Mouse (Mus musculus) kidney, adult 2 months (tissue): ENCODE measurements at regions not wholly inside any gene's neighbourhood (a gene's known extent, or its start where the extent isn't known, plus 50 kb on each side); places are given as distances from the start of the nearest gene placed in this dataset.

Experiments used
- DNase-seq: peaks from one replicate; pipeline ENCODE4 v3.0.0; 2021
- H3K27ac ChIP-seq: fragments of 200-500 bp; 2 replicates; pipeline ENCODE4 v1.5.1; 2012; ENCODE audit warnings: low read depth, low read length, control low read depth, inconsistent platforms; ENCODE audit not compliant: insufficient read depth
- H3K27me3 ChIP-seq: fragments of 200-500 bp; replicated peaks from 2 replicates; pipeline ENCODE4 v1.6.1; 2012; ENCODE audit warnings: mild to moderate bottlenecking, moderate library complexity, low read length, inconsistent platforms; ENCODE audit not compliant: control insufficient read depth, insufficient read depth
- H3K36me3 ChIP-seq: fragments of 200-500 bp; 2 replicates; pipeline ENCODE4 v1.6.1; 2012; ENCODE audit warnings: mild to moderate bottlenecking, moderate library complexity, low read length, inconsistent platforms; ENCODE audit not compliant: control insufficient read depth, insufficient read depth
- H3K4me1 ChIP-seq: fragments of 200-500 bp; 2 replicates; pipeline ENCODE4 v1.6.1; 2011; ENCODE audit warnings: low read length; ENCODE audit not compliant: control insufficient read depth, insufficient read depth
- H3K4me3 ChIP-seq: fragments of 200-500 bp; 2 replicates; pipeline ENCODE4 v1.5.1; 2011; ENCODE audit warnings: mild to moderate bottlenecking, low read depth, low read length, control low read depth; ENCODE audit not compliant: insufficient read depth
- CTCF ChIP-seq: fragments of 200-500 bp; conservative IDR thresholded peaks from 2 replicates; pipeline ENCODE4 v1.5.1; 2011; ENCODE audit warnings: low read depth, mild to moderate bottlenecking, control low read depth, low read length, moderate library complexity, mixed read lengths; ENCODE audit not compliant: insufficient read depth, insufficient read length
- POLR2A ChIP-seq: fragments of 200-500 bp; IDR thresholded peaks from one replicate; pipeline ENCODE4 v1.6.1; 2011; ENCODE audit warnings: low read depth, low read length, control low read depth
- WGBS: fragments of 180-500 bp; shearing (Covaris S2); methylation state at CpG from one replicate; pipeline ENCODE4 v1.1.7; 2018; 5-methylcytosine and 5-hydroxymethylcytosine counted together

- WGBS, result 48% methylated on average over 7 of the region's 7 CpGs
- no peak for DNase-seq
- no peak overlapping the region for H3K27ac ChIP-seq
- H3K27me3 ChIP-seq, result no peaks in the 10 kb centered on the region
- no peaks in the 10 kb centered on the region for H3K36me3 ChIP-seq
- no peaks in the 10 kb centered on the region for H3K4me1 ChIP-seq
- no peak for TF ChIP-seq CTCF
- TF ChIP-seq POLR2A, result no peak
- no peak overlapping the region for H3K4me3 ChIP-seq
Observed at GRCm38 (mm10) chr13:104563889-104564288, 228.4 kb upstream of the Srek1ip1 start.

GRCm38 (mm10) chr13:104569765-104570164 is 222.5 kb upstream of the Srek1ip1 start:
- no peak overlapping the region for H3K27ac ChIP-seq
- no peaks in the 10 kb centered on the region for H3K4me1 ChIP-seq
- DNase-seq, result no peak
- WGBS, result 66% methylated on average over 6 of the region's 6 CpGs
- no peaks in the 10 kb centered on the region for H3K36me3 ChIP-seq
- H3K4me3 ChIP-seq, result no peak overlapping the region
- H3K27me3 ChIP-seq, result no peaks in the 10 kb centered on the region
- TF ChIP-seq POLR2A (no peak), CTCF (no peak)

- no peak for DNase-seq
- WGBS, result 61% methylated on average over 10 of the region's 10 CpGs
- Histone ChIP-seq H3K27me3 (no peaks in the 10 kb centered on the region), H3K4me1 (no peaks in the 10 kb centered on the region), H3K27ac (no peak overlapping the region), H3K36me3 (no peaks in the 10 kb centered on the region), H3K4me3 (no peak overlapping the region)
- TF ChIP-seq POLR2A (no peak), CTCF (no peak)
Observed at GRCm38 (mm10) chr13:104572236-104572635, 220.0 kb upstream of the Srek1ip1 start.

GRCm38 (mm10) chr13:104574396-104574795 is 217.9 kb upstream of the Srek1ip1 start:
- no peak for DNase-seq
- Histone ChIP-seq H3K36me3 (no peaks in the 10 kb centered on the region), H3K4me1 (no peaks in the 10 kb centered on the region), H3K27ac (no peak overlapping the region), H3K27me3 (no peaks in the 10 kb centered on the region), H3K4me3 (no peak overlapping the region)
- 85% methylated on average over 5 of the region's 5 CpGs for WGBS
- TF ChIP-seq CTCF (no peak), POLR2A (no peak)

GRCm38 (mm10) chr13:104576188-104576789 is 216.0 kb upstream of the Srek1ip1 start:
- no peak for DNase-seq
- 55% methylated on average over 10 of the region's 10 CpGs for WGBS
- Histone ChIP-seq H3K27me3 (no peaks in the 10 kb centered on the region), H3K4me1 (no peaks in the 10 kb centered on the region), H3K27ac (no peak overlapping the region), H3K36me3 (no peaks in the 10 kb centered on the region), H3K4me3 (no peak overlapping the region)
- TF ChIP-seq POLR2A, result no peak
- no peak for TF ChIP-seq CTCF

GRCm38 (mm10) chr13:104577856-104578255 is 214.4 kb upstream of the Srek1ip1 start:
- TF ChIP-seq POLR2A (no peak), CTCF (no peak)
- no peaks in the 10 kb centered on the region for H3K36me3 ChIP-seq
- H3K27ac ChIP-seq, result no peak overlapping the region
- DNase-seq, result no peak
- WGBS, result 74% methylated on average over 11 of the region's 11 CpGs
- no peak overlapping the region for H3K4me3 ChIP-seq
- no peaks in the 10 kb centered on the region for H3K27me3 ChIP-seq
- H3K4me1 ChIP-seq, result no peaks in the 10 kb centered on the region

GRCm38 (mm10) chr13:104580686-104581350 is 211.5 kb upstream of the Srek1ip1 start:
- 79% methylated on average over 9 of the region's 9 CpGs for WGBS
- DNase-seq, result no peak
- no peak for TF ChIP-seq CTCF
- no peak for TF ChIP-seq POLR2A
- Histone ChIP-seq H3K27me3 (no peaks in the 10 kb centered on the region), H3K4me3 (no peak overlapping the region), H3K36me3 (no peaks in the 10 kb centered on the region), H3K27ac (no peak overlapping the region), H3K4me1 (no peaks in the 10 kb centered on the region)
